Mouse (Mus musculus) v-Abl transformed pro-B cells (cell line): ENCODE measurements at regions not wholly inside any gene's neighbourhood (a gene's known extent, or its start where the extent isn't known, plus 50 kb on each side); places are given as distances from the start of the nearest gene placed in this dataset.

ENCODE experiments used
- in situ Hi-C, 2 experiments: fragments of 400-800 bp; cut with MboI; formaldehyde crosslinking; loops; one replicate each; pipeline ENCODE4 v1.15.1; 2025; ENCODE audit not compliant: unreplicated experiment in 2 of 2

DNA sequence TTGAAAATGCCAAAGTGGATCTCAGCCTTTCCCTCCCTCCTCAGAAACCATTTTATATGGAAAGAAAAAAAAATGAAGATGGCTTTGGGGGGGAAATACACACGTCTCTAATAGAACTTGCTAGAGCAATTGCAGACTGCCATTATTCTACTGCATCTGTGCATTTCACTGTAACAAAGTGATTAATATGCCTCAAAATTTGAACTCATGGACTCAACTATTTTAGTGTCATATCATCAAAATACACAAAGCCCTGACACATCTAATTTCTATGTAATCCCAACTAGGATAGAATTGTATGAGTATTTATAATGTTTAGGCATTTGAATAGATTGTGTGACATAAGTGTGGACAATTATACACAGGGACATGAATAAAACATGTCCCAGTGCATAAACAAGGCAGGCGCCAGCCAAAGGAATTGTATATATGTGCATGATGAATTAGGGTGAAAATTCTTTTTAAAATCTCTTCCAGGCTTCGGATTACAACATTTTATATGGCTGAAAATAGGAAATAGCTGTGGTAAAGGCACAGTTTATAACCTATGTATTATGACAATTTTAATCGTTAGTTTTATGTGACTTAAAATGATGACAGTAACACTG lies 115.4 kb upstream of the Fam92a start:
- in situ Hi-C loops, result loop anchor here in 1 of 2 experiments (5.0 kb wide), 1 partner anchor 105 kb away; no protein-coding TSS in a partner anchor

GRCm38 (mm10) chr4:12286391-12286790 lies 114.6 kb upstream of the Fam92a start:
- in situ Hi-C loops, result loop anchor here in 1 of 2 experiments (5.0 kb wide), 1 partner anchor 106 kb away; no protein-coding TSS in a partner anchor

DNA sequence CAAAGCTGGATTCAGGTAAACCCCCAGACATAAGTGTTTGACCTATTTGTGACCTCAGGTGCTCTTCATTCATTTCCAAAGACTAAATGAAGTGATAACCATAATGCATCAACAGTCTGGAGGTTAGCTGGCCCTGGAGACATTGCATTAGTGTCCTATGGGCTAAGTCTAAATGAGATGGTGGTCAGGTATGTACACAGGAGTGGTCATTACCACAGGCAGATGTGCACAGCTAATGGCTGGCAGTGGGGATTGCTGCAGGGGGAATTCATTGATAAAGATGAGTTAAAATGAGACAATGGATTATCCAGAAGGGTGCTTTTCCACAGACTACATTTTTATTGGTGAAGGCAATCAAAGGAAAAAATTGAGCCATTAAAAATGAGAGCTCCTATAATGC lies 114.2 kb upstream of the Fam92a start:
- in situ Hi-C loops, result loop anchor here in 1 of 2 experiments (5.0 kb wide), 1 partner anchor 106 kb away; no protein-coding TSS in a partner anchor

DNA sequence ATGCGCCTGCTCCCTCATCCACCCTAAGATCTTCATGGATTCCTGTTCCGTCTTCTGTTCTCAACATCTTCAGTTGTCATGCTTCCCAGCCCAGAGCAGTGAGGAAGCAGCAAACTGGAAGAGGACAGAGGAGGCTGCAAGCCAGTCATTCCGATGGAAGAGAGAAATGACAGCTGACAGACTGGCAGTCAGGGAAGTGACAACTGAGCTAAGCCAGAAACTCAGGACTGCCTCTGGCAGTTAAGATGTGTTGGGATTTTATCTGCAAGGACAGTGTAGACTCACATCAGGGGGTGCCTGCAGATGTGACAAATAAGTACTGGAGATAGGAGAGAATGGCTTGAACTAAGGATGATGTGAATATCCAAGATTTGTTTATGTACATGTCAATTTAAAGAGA lies 106.1 kb upstream of the Fam92a start:
- in situ Hi-C loops, result no loop called here

DNA sequence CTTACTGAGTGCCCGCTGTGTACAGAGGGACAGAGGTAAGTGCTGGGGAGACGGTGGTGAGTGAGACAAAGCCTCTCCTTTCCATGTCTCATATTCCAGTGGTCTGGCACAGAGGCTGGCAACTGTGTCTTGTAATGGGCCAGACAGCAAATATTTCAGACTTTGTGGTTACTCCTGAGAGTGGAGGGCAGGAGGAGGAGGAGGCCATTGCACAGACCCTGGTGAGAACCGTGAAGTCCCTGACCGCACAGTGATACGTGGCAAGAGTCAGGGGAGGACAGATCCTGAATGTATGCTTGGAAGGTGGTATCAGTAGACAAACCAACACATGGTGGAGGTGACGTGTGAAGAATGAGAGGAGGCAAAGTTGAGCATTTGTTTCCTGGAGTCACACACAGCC lies 101.6 kb upstream of the Fam92a start:
- in situ Hi-C loops, result no loop called here

DNA sequence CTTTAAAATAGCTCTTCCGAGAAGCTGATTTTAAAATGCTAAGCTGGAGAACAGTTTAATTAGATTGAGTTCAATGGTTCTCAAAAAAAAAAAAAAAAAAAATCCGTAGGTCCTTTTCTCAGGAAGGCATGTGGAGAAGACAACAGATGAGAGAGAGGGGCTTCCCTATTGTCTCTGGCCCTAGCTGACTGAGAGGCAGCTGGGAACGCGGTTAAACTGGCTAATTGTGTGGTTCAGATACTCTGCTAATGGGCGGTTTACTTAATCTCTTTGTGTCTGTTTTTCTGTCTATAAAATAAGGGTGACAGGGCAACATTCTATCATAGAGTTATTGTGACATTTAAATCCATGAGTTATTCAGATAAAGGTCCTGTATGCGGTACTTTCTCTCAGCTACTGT lies 101.1 kb upstream of the Fam92a start:
- in situ Hi-C loops, result no loop called here

DNA sequence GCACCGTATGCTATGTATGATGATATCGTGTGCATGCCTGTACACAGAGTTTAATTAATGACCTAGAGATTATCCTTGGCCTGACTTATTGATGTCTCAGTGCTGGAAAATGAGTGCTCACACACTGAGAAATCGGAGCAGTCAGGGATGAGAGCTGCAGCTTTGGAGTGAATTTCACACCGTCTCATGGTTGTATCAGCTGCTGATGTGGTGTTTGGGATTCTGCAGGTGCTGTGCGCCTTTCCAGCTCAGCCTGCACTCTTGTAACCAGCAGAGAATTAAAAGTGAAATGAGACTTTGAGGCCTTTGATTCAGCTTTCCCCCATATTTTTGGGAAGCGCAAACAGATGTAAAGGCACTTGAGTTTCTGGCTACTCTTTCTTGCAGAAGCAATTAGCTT lies 100.6 kb upstream of the Fam92a start:
- in situ Hi-C loops, result no loop called here

DNA sequence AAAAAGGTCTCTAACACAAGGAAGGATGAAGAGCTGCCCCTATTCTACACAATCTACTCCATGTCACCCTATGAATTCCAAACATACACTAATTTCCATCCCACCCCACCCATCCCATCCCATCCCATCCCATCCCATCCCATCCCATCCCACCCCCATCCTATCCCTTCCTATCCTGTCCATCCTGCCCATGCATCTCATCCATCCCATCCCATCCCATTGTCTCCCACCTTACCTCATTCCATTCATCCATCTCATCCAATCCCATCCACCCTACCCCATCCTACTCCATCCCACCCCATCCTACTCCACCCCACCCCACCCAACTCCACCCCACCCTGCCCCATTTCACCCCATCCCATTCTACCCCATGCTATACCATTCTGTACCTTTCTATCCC lies 91.9 kb upstream of the Fam92a start:
- in situ Hi-C loops, result no loop called here

- in situ Hi-C loops, result no loop called here
Observed at GRCm38 (mm10) chr4:12263197-12263596, 91.4 kb upstream of the Fam92a start.

GRCm38 (mm10) chr4:12247994-12248393 lies 76.2 kb upstream of the Fam92a start:
- in situ Hi-C loops, result loop anchor here (10.0 to 25.0 kb wide), 3 partner anchors 311 to 914 kb away; no protein-coding TSS in a partner anchor

DNA sequence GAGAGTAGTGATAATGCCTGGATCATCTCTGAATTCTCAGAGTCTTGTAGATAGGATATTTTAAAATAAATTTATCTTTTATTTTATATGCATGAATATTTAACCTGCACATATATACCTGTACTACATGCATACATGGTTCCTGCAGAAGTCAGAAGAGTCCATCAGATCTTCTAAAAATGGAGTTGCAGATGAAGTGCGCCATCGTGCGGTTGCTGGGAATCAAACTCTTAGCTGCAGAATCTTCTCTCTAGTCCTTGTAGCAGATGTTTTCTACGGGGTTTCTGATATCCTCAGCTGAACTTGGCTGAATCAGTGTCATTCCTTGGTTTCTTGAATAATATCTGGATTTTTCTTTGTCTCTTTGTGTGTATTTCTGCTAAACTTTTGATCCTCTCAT lies 74.8 kb upstream of the Fam92a start:
- in situ Hi-C loops, result loop anchor here (10.0 to 25.0 kb wide), 3 partner anchors 309 to 916 kb away; no protein-coding TSS in a partner anchor

DNA sequence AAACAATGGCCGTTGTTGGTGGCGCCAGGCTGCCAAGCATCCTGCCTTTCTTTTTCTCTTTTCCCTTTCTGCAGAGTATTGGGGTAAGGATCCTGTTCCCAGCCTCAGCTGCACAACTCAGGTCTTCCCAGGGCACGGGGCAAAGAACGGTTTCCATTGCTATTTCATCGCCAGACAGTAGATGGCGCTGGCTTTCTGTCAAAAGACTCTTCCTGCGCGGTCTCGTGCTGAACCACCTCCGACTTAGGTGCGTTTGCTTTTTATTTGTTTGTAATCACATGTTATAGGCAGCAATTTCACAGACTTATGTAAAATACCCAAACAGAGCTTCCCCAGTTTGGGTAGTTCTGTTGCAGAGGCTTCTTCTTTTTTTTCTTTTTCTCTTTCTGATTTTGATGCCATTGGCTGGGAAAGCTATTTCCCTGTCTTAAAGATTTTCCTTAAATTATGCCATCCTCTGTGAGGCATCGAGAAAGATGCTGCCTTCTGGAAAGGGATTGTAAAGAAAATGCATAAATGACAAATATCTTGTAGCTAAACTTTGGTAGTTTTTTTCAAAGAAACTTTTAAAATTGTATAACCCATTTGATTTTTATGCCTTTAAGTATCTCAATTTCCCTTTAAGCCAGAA lies 69.2 kb upstream of the Fam92a start:
- in situ Hi-C loops, result loop anchor here (5.0 to 25.0 kb wide), 4 partner anchors 304 to 1541 kb away; no protein-coding TSS in a partner anchor

DNA sequence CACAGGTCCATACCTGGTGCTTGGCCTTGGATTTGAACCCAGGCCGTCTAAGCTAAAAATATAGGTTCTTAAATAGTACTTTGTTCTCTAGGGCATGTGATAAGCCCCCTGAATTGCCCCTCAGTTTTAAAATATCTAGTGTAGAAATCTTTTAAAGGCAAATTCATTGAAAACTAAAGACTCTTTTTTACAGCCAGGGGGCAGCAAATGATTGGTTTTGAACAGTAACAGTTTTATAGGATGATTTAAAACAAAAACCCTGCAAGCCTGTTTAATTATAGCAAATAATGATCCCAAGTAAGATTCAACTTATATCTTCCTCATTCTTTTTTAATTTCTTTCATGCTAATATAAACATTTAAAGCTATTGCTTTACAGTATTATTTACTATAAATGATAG lies 58.9 kb upstream of the Fam92a start:
- in situ Hi-C loops, result loop anchor here (25.0 kb wide), 2 partner anchors 293 to 932 kb away; no protein-coding TSS in a partner anchor
